Mouse (Mus musculus) MEL (cell line): ENCODE data around the gene Klra3. TPM values are rescaled to one million over a fixed set of nuclear protein-coding genes. Genes with fewer than 3 reads are reported as not detected.
"Not testable (repeated sequence)": the region's sequence is repeated elsewhere in the genome, so short reads cannot be mapped to it uniquely, and the experiment has no call there.

ENCODE experiments used
- DNase-seq: peaks from one replicate; pipeline ENCODE4 v3.0.0; 2011; ENCODE audit warnings: low read depth, low spot score
- H3K27ac ChIP-seq: 2 replicates; pipeline ENCODE4 v1.5.1; 2012; ENCODE audit warnings: low read depth, mild to moderate bottlenecking, control low read depth, low read length, moderate library complexity; ENCODE audit not compliant: control insufficient read depth
- H3K27me3 ChIP-seq, 2 experiments: fragments of 150-350 bp in 1 of 2; sonication (generic) in 1 of 2; 2 replicates each; pipeline ENCODE4 v1.6.1; 2012; ENCODE audit warnings: low read length in 2 of 2, mild to moderate bottlenecking in 2 of 2, improper control_type of control experiment in 1 of 2, moderate library complexity in 1 of 2; ENCODE audit not compliant: insufficient read depth in 2 of 2, control insufficient read depth in 1 of 2
- H3K36me3 ChIP-seq, 2 experiments: 2 replicates each; pipeline ENCODE4 v1.6.1; 2012 to 2014; ENCODE audit warnings: low read length in 2 of 2, improper control_type of control experiment in 1 of 2, inconsistent platforms in 1 of 2, mild to moderate bottlenecking in 1 of 2; ENCODE audit not compliant: insufficient read depth in 2 of 2, control insufficient read depth in 1 of 2
- H3K4me1 ChIP-seq, 2 experiments: fragments of 150-350 bp in 1 of 2; sonication (generic) in 1 of 2; 2 replicates each; pipeline ENCODE4 v1.6.1; 2012; ENCODE audit warnings: low read length in 2 of 2, improper control_type of control experiment in 1 of 2, mild to moderate bottlenecking in 1 of 2; ENCODE audit not compliant: insufficient read depth in 2 of 2, control insufficient read depth in 1 of 2
- H3K4me3 ChIP-seq, 2 experiments: fragments of 150-350 bp in 1 of 2; sonication (generic) in 1 of 2; 2 replicates each; pipeline ENCODE4 v1.5.1; 2012; ENCODE audit warnings: low read depth in 2 of 2, low read length in 2 of 2, mild to moderate bottlenecking in 2 of 2, moderate library complexity in 2 of 2, control low read depth in 1 of 2, improper control_type of control experiment in 1 of 2; ENCODE audit not compliant: control insufficient read depth in 1 of 2, insufficient read depth in 1 of 2
- H3K79me2 ChIP-seq: 2 replicates; pipeline ENCODE4 v1.6.1; 2012; ENCODE audit warnings: mild to moderate bottlenecking, low read length, moderate library complexity; ENCODE audit not compliant: control insufficient read depth, poor library complexity, insufficient read depth
- H3K9ac ChIP-seq: 2 replicates; pipeline ENCODE4 v1.6.1; 2012; ENCODE audit warnings: low read depth, mild to moderate bottlenecking, control low read depth, low read length, moderate library complexity; ENCODE audit not compliant: control insufficient read depth, poor library complexity, severe bottlenecking
- H3K9me3 ChIP-seq: fragments of 150-350 bp; sonication (generic); replicated peaks from 2 replicates; pipeline ENCODE4 v1.6.1; 2012; ENCODE audit warnings: mild to moderate bottlenecking, low read length, improper control_type of control experiment, moderate library complexity; ENCODE audit not compliant: insufficient read depth
- BHLHE40 ChIP-seq: IDR thresholded peaks from 2 replicates; pipeline ENCODE4 v1.6.1; 2012; ENCODE audit warnings: low read depth, mild to moderate bottlenecking, inconsistent platforms, low read length, improper control_type of control experiment, borderline replicate concordance
- E2F4 ChIP-seq: IDR thresholded peaks from 2 replicates; pipeline ENCODE4 v1.6.1; 2011; ENCODE audit warnings: low read depth, low read length, improper control_type of control experiment, borderline replicate concordance
- GABPA ChIP-seq: IDR thresholded peaks from 2 replicates; pipeline ENCODE4 v1.6.1; 2012; ENCODE audit warnings: low read depth, mild to moderate bottlenecking, inconsistent platforms, low read length, improper control_type of control experiment, moderate library complexity
- KAT2A ChIP-seq: conservative IDR thresholded peaks from 2 replicates; pipeline ENCODE4 v1.6.1; 2012; ENCODE audit warnings: low read depth, low read length, improper control_type of control experiment, inconsistent platforms
- MXI1 ChIP-seq: IDR thresholded peaks from 2 replicates; pipeline ENCODE4 v1.6.1; 2011; ENCODE audit warnings: mild to moderate bottlenecking, low read depth, low read length, improper control_type of control experiment
- MYC ChIP-seq: IDR thresholded peaks from 2 replicates; pipeline ENCODE4 v1.6.1; 2011; ENCODE audit warnings: low read depth, mild to moderate bottlenecking, low read length, improper control_type of control experiment, moderate library complexity
- SIN3A ChIP-seq: IDR thresholded peaks from 2 replicates; pipeline ENCODE4 v1.6.1; 2012; ENCODE audit warnings: low read length, improper control_type of control experiment, inconsistent platforms
- TAL1 ChIP-seq: IDR thresholded peaks from 2 replicates; pipeline ENCODE4 v1.6.1; 2012; ENCODE audit warnings: mild to moderate bottlenecking, inconsistent platforms, low read length, moderate library complexity, mixed read lengths
- TBP ChIP-seq: IDR thresholded peaks from 2 replicates; pipeline ENCODE4 v1.8.0; 2011; ENCODE audit warnings: low read depth, low read length, improper control_type of control experiment
- UBTF ChIP-seq: IDR thresholded peaks from 2 replicates; pipeline ENCODE4 v1.6.1; 2012; ENCODE audit warnings: low read depth, mild to moderate bottlenecking, inconsistent platforms, low read length, improper control_type of control experiment, moderate library complexity, borderline replicate concordance; ENCODE audit not compliant: insufficient read depth
- ZNF384 ChIP-seq: IDR thresholded peaks from 2 replicates; pipeline ENCODE4 v1.6.1; 2012; ENCODE audit warnings: low read depth, mild to moderate bottlenecking, inconsistent platforms, low read length, improper control_type of control experiment
- polyA plus RNA-seq, 2 experiments: library from polyadenylated mRNA; stranded (reverse) in 1 of 2; unstranded in 1 of 2; fragments of >175 nt in 1 of 2; fragments of >200 nt in 1 of 2; gene quantifications; 2 replicates each; pipeline versions ENCODE4 v1.2.1 to v1.2.4; 2012; ENCODE audit warnings: low replicate concordance in 2 of 2, low read depth in 1 of 2; ENCODE audit not compliant: insufficient read length in 2 of 2, insufficient read depth in 1 of 2, missing spikeins in 1 of 2
- total RNA-seq: library from RNA; depleted of rRNA; stranded (reverse); fragments of 300-350 nt; gene quantifications from 2 replicates; pipeline ENCODE4 v1.2.3, GENCODE M21; 2012; rRNA removed

Klra3 gene
- total and polyA plus RNA-seq, 3 experiments, result 0.08 TPM; not detected in 2

GRCm38 (mm10) chr6:130287984-130288649 lies 49.3 kb downstream of the Klra3 start:
- H3K79me2 ChIP-seq, result no peaks in the 10 kb centered on the region
- H3K9ac ChIP-seq, result no peak overlapping the region
- H3K27me3 ChIP-seq, result no peaks in the 10 kb centered on the region
- no peaks in the 10 kb centered on the region for H3K4me1 ChIP-seq
- H3K36me3 ChIP-seq, result no peaks in the 10 kb centered on the region
- H3K9me3 ChIP-seq, result no peaks in the 10 kb centered on the region
- no peak overlapping the region for H3K27ac ChIP-seq
- no peak for DNase-seq
- no peak overlapping the region for H3K4me3 ChIP-seq
- TF ChIP-seq TBP (no peak), GABPA (no peak), BHLHE40 (no peak), UBTF (no peak), E2F4 (no peak), KAT2A (no peak), MYC (no peak), ZNF384 (no peak), TAL1 (no peak), SIN3A (no peak), MXI1 (no peak)

DNA sequence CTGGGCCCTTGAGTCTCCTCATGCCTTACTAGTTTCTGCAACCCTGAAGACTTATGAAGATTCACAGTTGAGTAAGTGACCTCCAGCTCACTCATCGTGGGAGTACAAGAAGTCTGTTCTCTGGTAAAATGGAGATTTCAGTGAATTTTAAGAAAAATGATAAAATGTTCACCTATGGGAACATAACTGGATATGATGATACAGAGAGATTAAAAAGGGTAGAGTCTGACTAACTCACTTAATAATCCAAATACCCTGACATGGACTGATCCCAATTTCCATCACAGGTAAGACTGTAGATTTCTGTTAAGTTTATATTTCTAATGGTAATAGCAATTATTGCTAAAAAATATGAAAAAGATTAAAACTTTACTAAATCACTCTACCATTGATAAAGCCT lies 55.5 kb downstream of the Klra3 start, which contains the start of gene Klra10:
Gene Klra10, minus strand, starts transcription at position 101 of the 400 bp plus-strand sequence.
- H3K4me1 ChIP-seq, H3K27ac ChIP-seq, DNase-seq, H3K4me3 ChIP-seq, H3K27me3 ChIP-seq, H3K36me3 ChIP-seq, H3K9me3 ChIP-seq, H3K79me2 ChIP-seq, H3K9ac ChIP-seq: not testable (repeated sequence)

Other genes with a start within 250 kb of the Klra3 start
- gene Klra8, start 207.7 kb downstream of the Klra3 start, total RNA-seq, result not detected in 2 replicates
- gene Klra8, start 207.7 kb downstream of the Klra3 start, polyA plus RNA-seq, result not detected
- gene Klra9, start 144.5 kb downstream of the Klra3 start, total RNA-seq, result not detected in 2 replicates
- not detected for gene Klra9, start 144.5 kb downstream of the Klra3 start, polyA plus RNA-seq
- gene Klra7, start 104.3 kb downstream of the Klra3 start, total RNA-seq, result not detected in 2 replicates
- not detected for gene Klra7, start 104.3 kb downstream of the Klra3 start, polyA plus RNA-seq
- not detected in 2 replicates for gene Klra10, start 55.6 kb downstream of the Klra3 start, total RNA-seq
- not detected for gene Klra10, start 55.6 kb downstream of the Klra3 start, polyA plus RNA-seq
- gene Klra1, start 49.3 kb upstream of the Klra3 start, total RNA-seq, result 0.12 TPM in 1 of 2 replicates, not detected in the other
- gene Klra1, start 49.3 kb upstream of the Klra3 start, polyA plus RNA-seq, result under 1 TPM in 1 of 2 experiments, not detected in 1; 0.10 TPM